ENCODE assay signal across 8 mouse cellular contexts in the genomic region with DNA sequence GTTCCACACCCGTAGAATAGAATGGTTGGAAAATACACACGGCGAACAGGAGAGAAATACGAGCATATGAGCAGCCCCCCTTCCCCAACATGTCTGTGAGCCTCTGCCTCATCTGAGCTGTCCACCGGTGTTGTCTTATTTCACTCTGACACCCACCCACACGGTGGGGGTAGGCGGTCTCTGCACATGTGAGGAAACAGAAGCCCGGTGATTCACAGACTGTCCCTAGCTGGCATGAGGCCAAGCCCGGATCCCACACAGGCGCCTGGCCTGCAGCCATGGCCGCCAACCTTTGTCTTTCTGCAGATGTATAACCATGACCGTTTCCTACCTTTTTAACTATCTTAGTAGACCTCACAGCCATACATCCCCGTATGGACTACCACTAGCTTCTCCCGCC.
DNase-seq lines count a peak whose midpoint lies in the region.

No protein-coding gene starts in this region.

- peak; percentile 57 for DNase-seq in heart, postnatal 4 days
- no peak for DNase-seq in heart, postnatal 36 days
- peak; percentile 84 for DNase-seq in MN1 (ENCODE audit: low spot score)
- peak; percentile 61 to 63 for DNase-seq in adrenal gland, postnatal 36 days
- peak; percentile 58 to 70 for DNase-seq in kidney, postnatal 4 days
- no peak for DNase-seq in thymus, postnatal 25 days
- DNase-seq in thymus, postnatal 0 days (ENCODE audit: low spot score), result no peak
- no peak for DNase-seq in embryo, embryonic 9.5 days (ENCODE audit: extremely low spot score)

- intact Hi-C loops in heart, postnatal 36 days (cut with DNase I), result no loop called here

Comparison
In these comparisons a context has a peak if more than half of its experiments do, and no peak if none do; other contexts are left out.
1. DNase-seq: peak in heart, postnatal 4 days (single experiment), MN1 (single experiment), adrenal gland, postnatal 36 days (2 of 2) and kidney, postnatal 4 days (2 of 2); none in heart, postnatal 36 days (0 of 2), thymus, postnatal 25 days (single experiment), thymus, postnatal 0 days (single experiment) and embryo, embryonic 9.5 days (single experiment).